Mouse (Mus musculus) lung, postnatal 0 days (tissue): ENCODE measurements at regions not wholly inside any gene's neighbourhood (a gene's known extent, or its start where the extent isn't known, plus 50 kb on each side); places are given as distances from the start of the nearest gene placed in this dataset.

Experiments used
- CTCF ChIP-seq: IDR thresholded peaks from 2 replicates; pipeline ENCODE4 v1.5.1; 2016; ENCODE audit warnings: antibody characterized with exemption, mild to moderate bottlenecking
- EP300 ChIP-seq: IDR thresholded peaks from 2 replicates; pipeline ENCODE4 v1.6.1; 2016; ENCODE audit warnings: antibody characterized with exemption, mild to moderate bottlenecking, control low read depth

- TF ChIP-seq CTCF (no peak), EP300 (no peak)
Observed at GRCm38 (mm10) chr13:110602894-110603293, 208.0 kb downstream of the Plk2 start.
